Mouse (Mus musculus): Measurements from ENCODE around the gene Gm8050. TPM values are rescaled to one million over a fixed set of nuclear protein-coding genes. Genes with fewer than 3 reads are reported as not detected.

Gene Gm8050
- polyA plus RNA-seq (2014; fragmentation: Illumina TruSeq; extraction: RNeasy Lipid Tissue Mini Kit (QIAGEN cat#74804); ENCODE audit: low read depth, low replicate concordance) = not detected

GRCm38 (mm10) chr14:6720151-6720550, at the start of gene Gm8050:
Gene Gm8050 (minus strand): TSS chr14:6720251.

GRCm38 (mm10) chr14:6742232-6742631, 22.2 kb upstream of the Gm8050 start, which contains the start of gene Gm3636:
Gene Gm3636 (minus strand): TSS chr14:6742332.

GRCm38 (mm10) chr14:6684070-6684469, 36.0 kb downstream of the Gm8050 start, which contains the start of gene Gm10251:
Gene Gm10251 (minus strand): TSS chr14:6684170.

Other genes starting within 250 kb of the Gm8050 start
- not detected for gene Gm8356, start 183.0 kb downstream of the Gm8050 start, polyA plus RNA-seq (2014; fragmentation: Illumina TruSeq; extraction: RNeasy Lipid Tissue Mini Kit (QIAGEN cat#74804); ENCODE audit: low read depth, low replicate concordance)
- not detected for gene Gm3629, start 129.6 kb downstream of the Gm8050 start, polyA plus RNA-seq (2014; fragmentation: Illumina TruSeq; extraction: RNeasy Lipid Tissue Mini Kit (QIAGEN cat#74804); ENCODE audit: low read depth, low replicate concordance)
- gene Gm3460, start 97.8 kb downstream of the Gm8050 start, polyA plus RNA-seq (2014; fragmentation: Illumina TruSeq; extraction: RNeasy Lipid Tissue Mini Kit (QIAGEN cat#74804); ENCODE audit: low read depth, low replicate concordance) = not detected
- not detected for gene Gm10251, start 36.1 kb downstream of the Gm8050 start, polyA plus RNA-seq (2014; fragmentation: Illumina TruSeq; extraction: RNeasy Lipid Tissue Mini Kit (QIAGEN cat#74804); ENCODE audit: low read depth, low replicate concordance)
- gene Gm3636, start 22.1 kb upstream of the Gm8050 start, polyA plus RNA-seq (2014; fragmentation: Illumina TruSeq; extraction: RNeasy Lipid Tissue Mini Kit (QIAGEN cat#74804); ENCODE audit: low read depth, low replicate concordance) = 1.7 TPM
- gene Gm8362, start 54.2 kb upstream of the Gm8050 start, polyA plus RNA-seq (2014; fragmentation: Illumina TruSeq; extraction: RNeasy Lipid Tissue Mini Kit (QIAGEN cat#74804); ENCODE audit: low read depth, low replicate concordance) = not detected
- gene Gm3642, start 120.1 kb upstream of the Gm8050 start, polyA plus RNA-seq (2014; fragmentation: Illumina TruSeq; extraction: RNeasy Lipid Tissue Mini Kit (QIAGEN cat#74804); ENCODE audit: low read depth, low replicate concordance) = not detected
- not detected for gene Gm3667, start 169.7 kb upstream of the Gm8050 start, polyA plus RNA-seq (2014; fragmentation: Illumina TruSeq; extraction: RNeasy Lipid Tissue Mini Kit (QIAGEN cat#74804); ENCODE audit: low read depth, low replicate concordance)

All from kidney, adult 10 weeks (tissue).